Mouse (Mus musculus) midbrain, embryonic 14.5 days (tissue): ENCODE measurements around the gene Map3k20. TPM values are rescaled to one million over a fixed set of nuclear protein-coding genes. Genes with fewer than 3 reads are reported as not detected.

ENCODE experiments used
- polyA plus RNA-seq: library from polyadenylated mRNA; unstranded; fragments of >200 nt; fragmentation: Nextera tagmentation; extraction: Ambion mirVana; gene quantifications from 2 replicates; pipeline ENCODE4 v1.2.1, GENCODE M21; 2014

Map3k20 gene
- polyA plus RNA-seq, 1 experiment from 2014 or later, result 6.6 TPM

Other genes with a start within 250 kb of the Map3k20 start
- gene Cdca7, start 190.5 kb downstream of the Map3k20 start, polyA plus RNA-seq, result 11.9 and 26.7 TPM in 2 replicates